Mouse (Mus musculus) layer of hippocampus, postnatal 14 days (tissue): ENCODE data around the gene Dennd2d. TPM values are rescaled to one million over a fixed set of nuclear protein-coding genes. Genes with fewer than 3 reads are reported as not detected.

ENCODE experiments used
- DNase-seq, 2 experiments: peaks; one replicate each; pipeline ENCODE4 v3.0.0; 2021 to 2022; ENCODE audit warnings: low spot score in 2 of 2, mixed read lengths in 1 of 2
- total RNA-seq, 2 experiments: library from RNA; stranded (reverse); gene quantifications; 2 replicates each; pipeline ENCODE4 v1.2.3; 2021

The Dennd2d gene
- total RNA-seq, 2 experiments from 2014 or later: 0.10 to 0.60 TPM

DNA sequence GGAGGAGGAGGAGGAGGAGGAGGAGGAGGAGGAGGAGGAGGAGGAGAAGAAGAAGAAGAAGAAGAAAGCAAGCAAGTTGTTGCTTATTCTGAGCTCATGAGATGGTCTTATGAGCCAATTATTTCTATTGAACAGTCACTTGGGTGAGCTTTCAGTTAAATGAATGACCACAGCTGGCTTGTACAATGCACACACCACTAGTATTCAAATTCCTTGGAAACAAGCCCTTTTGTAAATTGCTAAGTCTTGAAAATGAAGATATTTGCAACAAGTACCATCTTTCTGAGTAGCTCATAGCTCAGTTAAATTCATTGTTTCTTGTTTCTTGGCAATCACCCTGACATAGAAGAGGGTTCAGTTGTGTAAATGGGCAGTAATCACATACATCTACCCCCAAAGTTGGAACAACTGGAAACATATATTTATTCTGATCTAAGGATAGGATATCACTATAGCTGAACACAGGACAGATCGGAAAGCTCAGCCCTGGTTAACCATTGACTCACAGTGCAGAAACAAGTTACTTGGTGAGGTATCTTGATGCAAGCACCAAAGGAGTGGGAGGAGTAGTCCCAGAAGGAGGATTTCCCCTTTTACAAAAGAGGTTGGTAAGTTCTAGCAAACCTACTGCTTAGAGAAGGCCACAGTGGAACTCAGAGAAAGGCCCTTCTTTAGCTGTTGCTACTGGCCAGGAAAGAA, 13.3 kb downstream of the Dennd2d start:
- no peak for DNase-seq

DNA sequence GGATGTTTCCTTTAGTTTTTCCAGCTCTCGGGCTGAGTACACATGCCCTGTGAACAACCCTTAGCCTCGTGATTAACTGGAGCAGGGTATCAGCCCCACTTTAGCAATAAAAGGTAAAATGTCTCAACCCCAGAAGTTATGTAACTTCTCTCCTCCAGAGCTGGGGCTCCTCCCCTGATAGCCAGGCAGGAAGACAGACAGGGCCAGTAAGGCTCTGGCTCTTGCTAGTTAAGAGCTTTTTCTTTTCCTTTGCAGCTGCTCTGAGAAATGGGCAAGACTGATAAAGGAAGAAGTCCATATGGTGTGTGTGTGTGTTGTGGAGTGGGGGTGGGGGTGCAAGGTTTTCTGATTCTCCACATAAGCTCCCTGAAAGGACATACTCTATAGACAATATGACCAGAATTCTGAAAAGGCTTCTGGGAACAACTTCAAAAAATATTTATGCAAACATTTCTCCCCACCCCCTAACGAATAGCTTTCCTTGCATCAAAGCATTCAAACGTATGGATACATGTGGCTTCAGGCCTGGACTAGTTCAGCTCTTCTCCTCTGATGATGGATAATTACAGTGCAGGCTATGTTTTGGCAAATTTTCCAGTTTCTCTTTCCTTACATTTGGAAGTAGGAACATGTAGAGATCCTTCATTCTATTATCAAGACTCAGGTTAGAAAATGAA, 14.0 kb downstream of the Dennd2d start:
- no peak for DNase-seq

DNA sequence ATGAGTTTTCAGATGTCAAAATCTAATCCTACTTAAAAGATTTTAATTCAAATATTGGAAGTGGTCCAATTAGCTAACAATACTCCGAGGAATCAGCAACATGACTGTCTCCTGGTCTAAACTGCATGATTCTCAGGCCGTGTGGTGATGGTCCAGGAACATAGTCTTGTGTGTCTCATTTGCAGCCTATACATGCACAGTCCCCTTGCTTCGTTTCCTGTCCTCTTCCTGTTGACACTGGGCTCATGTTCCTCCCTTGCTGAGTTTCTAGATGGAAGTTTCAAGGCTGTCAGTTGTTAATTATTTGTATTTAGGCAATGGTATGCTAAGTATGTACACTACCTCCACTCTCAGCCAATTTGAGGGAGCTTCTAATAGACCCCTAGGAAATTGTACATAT, 14.8 kb downstream of the Dennd2d start:
- no peak for DNase-seq

DNA sequence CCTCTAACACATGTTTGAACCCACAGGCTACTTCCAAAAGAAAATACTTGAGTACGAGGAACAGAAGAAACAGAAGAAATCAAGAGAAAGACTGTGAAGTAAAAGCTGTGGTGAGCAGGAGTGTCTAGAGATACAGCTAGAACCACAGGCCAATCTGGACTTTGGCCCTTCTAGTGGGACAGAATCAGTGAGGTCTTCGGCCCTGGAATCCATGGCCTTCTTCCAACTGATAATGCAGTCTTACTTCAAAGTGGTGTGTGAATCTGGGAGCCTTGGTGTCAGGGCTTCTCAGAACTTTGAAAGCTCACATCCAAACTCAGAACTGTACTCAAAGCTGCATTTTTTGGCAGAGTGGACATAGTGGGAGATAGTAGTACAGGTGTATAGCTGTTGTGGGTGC, 18.3 kb downstream of the Dennd2d start:
- DNase-seq: no peak

DNA sequence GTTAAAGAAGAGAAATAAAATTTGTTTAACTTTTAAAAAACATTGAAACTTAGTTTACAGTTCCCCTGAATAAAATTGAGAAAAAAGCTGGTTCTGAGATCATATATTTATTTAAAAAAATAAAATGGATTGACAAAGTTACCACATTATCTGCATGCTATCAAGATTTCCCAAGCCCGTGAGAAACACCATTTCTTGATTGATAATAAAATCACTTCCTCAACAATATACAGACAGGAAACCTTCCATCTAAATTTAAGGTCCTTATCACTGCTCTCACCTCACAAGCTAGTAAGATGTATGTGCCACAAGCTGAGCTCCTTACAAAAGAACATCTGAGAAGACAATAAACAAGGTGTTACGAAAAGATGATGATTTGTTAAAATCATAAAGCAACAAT, 20.7 kb downstream of the Dennd2d start:
- no peak for DNase-seq

DNA sequence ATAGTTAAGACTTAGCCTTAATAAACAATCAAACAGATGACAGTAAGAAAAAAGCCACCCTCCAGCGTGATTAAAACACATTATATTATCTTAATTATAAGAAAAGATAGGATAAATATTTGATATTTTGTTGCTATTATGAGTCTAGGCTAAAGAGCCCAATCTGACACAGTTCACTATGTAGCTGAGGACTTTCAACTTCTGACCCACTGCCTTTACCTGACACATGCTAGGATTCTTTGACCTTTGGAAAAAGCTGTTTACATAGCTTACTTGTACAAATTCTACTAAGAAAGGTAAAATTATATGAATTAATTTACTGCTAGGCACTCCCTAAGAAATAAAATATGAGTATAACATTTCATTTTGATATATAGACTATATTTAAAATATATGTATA, 28.5 kb downstream of the Dennd2d start:
- DNase-seq: no peak

DNA sequence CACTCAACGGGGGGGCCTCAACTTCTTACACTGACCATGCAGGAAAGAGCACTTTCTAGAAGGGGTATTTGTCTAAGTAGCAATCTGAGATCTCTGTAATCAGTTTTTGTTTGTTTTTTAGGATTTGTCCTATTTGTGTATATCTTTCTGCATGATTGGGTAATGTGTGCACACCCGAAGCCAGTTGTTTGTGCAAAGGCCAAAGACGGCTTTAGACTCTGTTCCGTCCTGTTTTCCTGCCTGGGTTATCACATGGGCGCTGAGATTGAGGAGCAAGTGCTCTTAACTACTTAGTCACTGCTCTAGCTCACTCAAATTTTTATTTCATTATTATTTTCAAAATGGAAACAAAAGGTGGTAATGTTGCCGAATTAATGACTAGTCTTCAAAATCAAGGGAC, 32.8 kb downstream of the Dennd2d start:
- no peak for DNase-seq

DNA sequence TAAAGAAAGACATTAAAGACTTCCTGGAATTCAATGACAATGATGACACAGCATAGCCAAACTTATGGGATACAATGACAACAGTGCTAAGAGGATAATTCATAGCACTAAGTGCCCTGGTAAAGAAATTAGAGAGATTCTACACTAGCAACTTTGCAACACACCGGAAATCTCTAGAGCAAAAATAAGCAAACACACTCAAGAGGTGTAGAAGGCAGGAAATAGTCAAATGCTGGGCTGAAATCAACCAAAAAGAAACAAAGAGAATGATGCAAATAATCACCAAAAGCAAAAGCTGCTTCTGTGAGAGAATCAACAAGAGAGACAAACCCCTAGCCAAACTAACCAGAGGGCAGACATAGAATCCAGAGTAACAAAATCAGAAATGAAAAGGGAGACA, 40.5 kb downstream of the Dennd2d start:
- DNase-seq: no peak

DNA sequence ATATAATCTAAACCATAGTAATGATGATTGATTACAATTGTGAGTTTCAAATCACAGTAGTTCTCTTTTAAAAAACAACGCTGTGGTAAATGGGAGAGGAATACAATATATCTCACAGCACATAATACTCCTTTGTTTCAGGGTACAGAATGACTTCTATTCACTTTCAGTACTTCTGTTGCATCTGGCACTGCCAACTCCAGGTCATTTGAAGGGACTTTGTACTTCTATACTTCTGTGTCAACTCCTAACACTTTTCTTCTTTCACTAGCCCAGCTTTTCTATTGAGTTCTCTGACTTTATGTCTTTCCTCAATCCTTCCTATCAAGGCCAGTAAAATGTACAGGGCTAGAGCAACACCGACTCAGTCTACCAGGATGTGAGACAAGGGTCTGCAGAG, 44.2 kb downstream of the Dennd2d start:
- DNase-seq: no peak

DNA sequence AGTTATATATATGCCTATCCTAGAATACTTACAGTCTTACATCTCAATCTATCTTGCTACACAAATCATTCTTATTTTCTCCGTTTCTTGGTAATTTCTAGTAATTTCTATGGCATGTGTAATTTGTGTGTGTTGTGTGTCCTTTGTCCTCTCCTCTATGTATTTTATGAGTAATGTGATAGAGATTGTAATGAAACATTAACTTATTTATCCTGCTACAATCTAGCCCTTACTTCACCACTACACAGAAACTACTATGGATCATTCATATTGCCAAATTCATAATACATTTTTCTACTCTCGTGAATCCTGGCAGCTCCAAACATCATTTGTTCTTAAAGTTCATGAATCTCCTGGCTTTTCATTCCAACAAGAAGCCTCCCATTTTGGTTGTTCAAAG, 45.8 kb downstream of the Dennd2d start:
- DNase-seq: no peak

DNA sequence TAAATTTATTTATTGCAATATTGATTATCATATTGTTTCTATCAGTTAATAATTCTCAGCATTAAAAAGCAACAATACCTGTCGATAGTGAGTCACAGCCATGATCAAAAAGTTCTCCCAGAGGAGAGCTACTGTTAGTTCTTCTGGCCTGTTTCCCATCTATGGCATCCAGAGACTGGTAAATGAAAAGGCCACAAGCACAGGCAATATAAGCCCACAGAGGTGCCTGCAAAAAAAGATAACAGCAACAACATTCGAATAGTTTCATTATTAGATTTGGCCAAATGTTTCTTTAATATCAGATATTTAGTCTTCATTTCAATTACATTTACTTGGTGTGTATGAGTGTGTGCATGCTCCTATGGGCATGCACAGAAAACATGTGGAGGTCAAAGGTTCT, 51.1 kb downstream of the Dennd2d start:
- DNase-seq: no peak

DNA sequence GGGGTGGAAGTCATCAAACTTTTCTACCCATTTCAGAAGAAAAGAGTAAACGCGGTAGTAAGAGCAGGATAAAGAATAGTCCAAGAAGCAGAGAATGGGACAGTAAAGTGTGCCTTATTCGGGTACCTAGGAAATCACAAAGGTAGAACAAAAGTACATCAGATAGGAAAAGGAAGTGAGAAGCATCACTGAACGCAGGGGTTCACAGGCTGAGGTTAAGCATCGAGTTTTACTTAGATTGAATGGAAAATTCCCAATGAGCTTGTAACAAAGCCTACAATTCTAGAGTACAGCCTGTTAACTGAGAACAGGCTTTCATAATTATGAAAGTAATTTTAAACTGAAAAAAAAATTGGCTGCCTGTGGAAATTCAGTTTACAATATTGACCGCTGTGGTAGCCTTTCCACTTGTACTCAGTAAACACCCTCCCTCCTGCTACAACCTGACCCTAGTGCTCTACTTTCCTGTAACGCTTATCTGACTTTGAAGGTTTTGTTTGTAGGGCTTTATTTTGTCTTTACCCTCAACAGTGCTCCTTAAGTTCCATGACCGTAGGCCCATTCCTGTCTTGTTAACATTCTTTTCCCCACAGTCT, 62.6 kb downstream of the Dennd2d start:
- no peak for DNase-seq

DNA sequence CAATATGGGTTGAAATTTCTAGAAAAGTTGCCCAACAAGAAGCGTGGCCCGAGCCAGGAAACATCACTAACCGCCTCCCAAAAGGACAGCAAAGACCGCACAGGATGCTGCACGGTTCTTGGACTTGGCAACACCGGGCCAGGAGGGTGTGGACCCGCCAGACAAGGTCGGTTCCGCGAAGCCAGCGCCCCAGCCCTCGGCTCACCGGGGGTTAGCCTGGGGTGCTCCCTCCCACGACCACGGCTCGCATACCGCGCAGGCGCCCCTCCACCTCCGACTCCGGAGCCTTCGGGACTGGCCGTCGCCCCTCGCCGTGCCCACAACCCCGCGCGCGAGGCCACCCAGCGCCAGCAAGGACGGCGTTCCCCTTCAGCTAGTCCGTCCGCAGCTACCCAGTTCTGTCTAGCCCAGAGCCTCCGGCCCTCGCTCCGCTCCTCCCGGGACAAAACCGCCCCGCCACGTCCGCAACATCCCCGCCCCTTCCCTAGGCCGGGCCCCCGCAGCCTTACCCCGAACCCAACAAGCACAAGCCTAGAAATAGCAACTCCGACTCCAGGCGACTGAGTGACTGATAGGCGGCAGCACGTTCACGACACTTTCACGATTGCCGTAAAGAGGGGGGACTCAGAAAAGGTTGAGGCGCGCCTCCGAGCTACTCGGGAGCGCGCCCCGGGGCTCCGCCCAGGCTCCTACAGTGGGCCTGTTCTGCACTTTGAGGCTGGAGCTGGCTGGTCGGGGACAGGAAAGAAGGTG, 65.1 kb downstream of the Dennd2d start, which contains the start of the genes Dram2 and Cept1:
Gene Dram2, plus strand, starts transcription at position 628 of the 753 bp plus-strand sequence.
Gene Cept1, minus strand, starts transcription at position 632 of the 753 bp plus-strand sequence.
- peak; percentile 91 to 94 for DNase-seq

DNA sequence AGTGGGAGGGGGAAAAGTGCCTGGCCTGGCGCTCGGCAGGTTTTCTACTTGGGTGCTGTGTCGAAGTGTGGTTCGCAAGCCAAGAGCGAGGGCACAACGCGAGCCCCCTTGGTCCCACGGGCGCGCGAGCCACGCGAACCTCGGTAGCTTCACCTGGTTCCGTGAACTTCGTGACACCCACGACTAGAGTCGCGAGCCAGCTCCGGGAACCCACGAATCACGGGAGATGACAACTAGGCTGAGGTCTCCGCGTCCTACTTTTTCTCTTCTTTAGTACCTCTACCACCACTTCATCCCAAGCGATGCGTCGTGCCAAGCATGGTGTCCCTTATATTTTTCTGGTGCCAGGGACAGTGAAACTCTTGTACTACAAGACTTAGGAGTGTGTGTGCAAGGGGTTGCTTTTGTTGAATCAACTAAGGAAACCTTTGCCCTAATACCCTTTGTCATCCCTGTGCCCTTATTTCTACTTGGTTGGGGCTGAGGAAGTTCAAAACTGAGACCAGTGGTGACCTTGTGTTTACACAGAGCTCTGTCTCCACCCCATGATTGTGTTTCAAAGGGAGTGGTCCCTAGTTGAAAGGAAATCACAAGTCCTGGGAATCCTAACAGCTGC, 65.8 kb downstream of the Dennd2d start:
- DNase-seq: no peak

DNA sequence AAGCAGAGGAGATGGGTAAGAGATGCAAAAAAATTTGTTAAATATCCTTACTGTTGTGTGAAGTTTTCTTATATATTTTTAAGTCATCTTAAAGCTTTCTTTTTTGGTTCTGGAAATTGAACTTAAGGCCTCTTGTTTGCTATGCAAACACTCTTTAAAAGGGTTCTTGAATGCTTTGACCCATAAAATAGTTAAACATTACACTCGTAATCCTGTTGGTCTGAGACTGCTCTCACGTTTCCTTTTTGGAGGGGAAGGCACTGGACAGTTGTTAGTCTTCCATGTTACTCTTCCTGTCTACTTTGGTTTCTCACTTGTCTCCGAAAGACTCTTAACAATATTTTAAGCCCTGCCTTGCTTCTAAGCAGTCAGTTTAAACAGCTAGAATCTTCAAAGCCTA, 66.8 kb downstream of the Dennd2d start:
- DNase-seq: no peak

Other genes with a start within 250 kb of the Dennd2d start
- gene Chil6, start 76.2 kb upstream of the Dennd2d start, total RNA-seq: not detected
- gene Dram2, start 65.4 kb downstream of the Dennd2d start, total RNA-seq: 10 to 100 TPM; 42.5 to 44.7 TPM
- 10 to 100 TPM; 35.5 to 40.2 TPM for gene Cept1, start 65.4 kb downstream of the Dennd2d start, total RNA-seq
- 10 to 100 TPM; 18.9 to 20.9 TPM for gene Lrif1, start 202.6 kb downstream of the Dennd2d start, total RNA-seq